Mouse (Mus musculus) erythroblast, embryonic 14.5 days (primary cell): ENCODE data around the gene Mcm5.

Source experiments
- GATA1 ChIP-seq: IDR thresholded peaks from 2 replicates; pipeline ENCODE4 v1.6.1; 2012; ENCODE audit warnings: low read length, inconsistent platforms, mixed read lengths
- TAL1 ChIP-seq: IDR thresholded peaks from 3 replicates; pipeline ENCODE4 v1.6.1; 2012; ENCODE audit warnings: low read length, inconsistent platforms, mixed read lengths

DNA sequence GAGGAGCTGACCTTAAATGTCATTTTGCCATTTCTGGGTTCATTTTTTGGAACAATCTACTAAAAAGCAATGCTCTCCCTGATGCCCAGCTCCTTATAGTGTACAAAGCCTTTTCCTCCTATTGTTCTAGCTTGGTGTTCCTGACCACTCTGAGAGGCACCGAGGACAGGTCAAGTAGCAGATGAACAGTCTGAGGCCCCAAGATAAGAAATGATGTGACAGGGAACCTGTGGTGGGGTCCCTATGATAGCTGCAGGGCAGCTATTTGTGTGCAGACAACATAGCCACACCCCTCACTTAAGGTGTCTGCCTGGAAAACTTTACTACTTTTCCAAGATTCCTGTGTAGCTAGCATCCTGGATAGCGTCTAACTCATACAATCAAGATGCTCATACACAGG, 26.9 kb downstream of the Mcm5 start:
- TF ChIP-seq TAL1 (no peak), GATA1 (no peak)
